Mouse (Mus musculus) liver, adult 2 months (tissue): ENCODE measurements around the gene Trim7.

ENCODE experiments used
- CTCF ChIP-seq: fragments of 200-500 bp; IDR thresholded peaks from 2 replicates; pipeline ENCODE4 v1.5.1; 2011; ENCODE audit warnings: low read depth, low read length, control low read depth
- POLR2A ChIP-seq: fragments of 200-500 bp; IDR thresholded peaks from 2 replicates; pipeline ENCODE4 v1.6.1; 2011; ENCODE audit warnings: low read length, control low read depth; ENCODE audit not compliant: insufficient read depth; ENCODE audit errors: extremely low read depth

GRCm38 (mm10) chr11:48795221-48795620, 30.7 kb upstream of the Trim7 start:
- TF ChIP-seq CTCF (no peak), POLR2A (no peak)
